Mouse (Mus musculus): ENCODE results near the gene Pak1ip1.

The Pak1ip1 gene

GRCm38 (mm10) chr13:41006244-41006643 lies 5.4 kb downstream of the Pak1ip1 start:
- no peak for DNase-seq (ENCODE audit: low read depth, low spot score)

DNA sequence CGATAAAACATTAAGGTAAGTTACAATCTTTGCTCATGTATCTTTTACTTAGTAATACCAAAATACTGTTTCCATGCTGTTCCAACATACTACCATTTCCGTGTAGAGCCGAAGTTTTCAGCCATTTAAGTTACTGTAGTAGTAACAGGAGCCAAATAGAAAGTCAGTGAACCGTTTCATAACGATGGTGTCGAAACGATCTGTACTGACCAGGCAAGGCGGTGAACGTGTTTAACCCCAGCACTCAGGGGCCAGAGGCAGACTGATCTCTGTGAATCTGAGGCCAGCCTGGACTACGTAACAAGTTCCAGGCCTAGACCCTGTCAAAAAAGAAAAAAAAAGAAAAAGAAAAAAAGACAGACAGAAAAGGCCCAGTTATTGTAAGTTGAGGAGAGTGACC lies 7.4 kb downstream of the Pak1ip1 start:
- DNase-seq (ENCODE audit: low read depth, low spot score) = no peak

DNA sequence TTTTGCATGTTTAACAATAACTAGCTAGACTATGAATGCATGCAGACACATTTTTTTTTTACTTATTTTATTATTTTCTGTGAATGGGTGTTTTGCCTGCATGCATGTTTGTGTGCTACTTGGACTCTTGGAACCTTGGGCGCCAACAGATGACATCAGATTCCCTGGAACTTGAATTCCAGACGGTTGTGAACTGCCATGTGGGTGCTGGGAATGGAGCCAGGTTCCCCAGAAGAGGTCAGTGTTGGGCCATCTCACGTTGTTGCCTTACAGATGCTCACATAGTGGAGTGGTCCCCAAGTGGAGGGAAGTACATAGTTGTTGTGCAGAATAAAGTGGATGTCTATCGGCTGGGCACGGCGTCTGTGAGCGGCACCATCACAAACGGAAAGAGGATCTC lies 8.1 kb downstream of the Pak1ip1 start:
- no peak for DNase-seq (ENCODE audit: low read depth, low spot score)

DNA sequence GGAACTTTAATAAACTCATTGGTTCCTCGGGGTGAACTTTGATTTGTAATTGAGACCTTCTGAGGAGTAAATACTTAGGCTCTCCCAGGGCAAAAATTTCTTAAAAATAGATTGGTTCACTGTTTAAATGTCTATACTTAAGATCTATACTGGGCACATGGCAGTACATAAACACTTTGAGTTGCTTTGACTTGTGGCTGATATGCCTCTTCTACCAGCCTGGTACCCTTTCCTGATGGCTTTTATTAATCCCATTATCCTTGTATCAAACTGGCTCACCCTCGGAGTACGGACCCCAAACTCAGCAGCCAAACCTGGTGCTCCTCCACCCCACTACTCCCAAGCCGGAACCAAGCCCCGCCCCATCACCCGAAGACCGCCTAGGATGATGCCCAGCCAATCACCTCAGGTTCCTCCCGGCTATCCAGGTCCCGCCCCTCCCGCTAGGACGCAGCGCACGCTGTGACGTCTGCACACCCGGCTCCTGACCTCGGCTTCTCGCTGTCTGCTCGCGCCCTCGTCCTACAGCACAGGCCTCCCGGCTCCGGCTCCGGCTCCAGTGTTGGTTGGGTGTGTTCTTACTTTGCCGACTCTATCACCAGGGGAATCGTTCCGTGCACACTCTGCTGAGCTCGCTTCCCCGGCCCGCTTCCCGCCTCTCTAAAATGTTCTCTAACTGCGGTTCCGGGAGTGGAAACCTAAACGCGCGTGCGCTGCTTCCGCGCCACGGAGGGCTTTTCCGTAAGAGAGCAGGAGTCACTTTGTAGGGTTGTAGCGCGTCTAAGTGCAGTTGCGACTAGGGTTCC lies 15.2 kb downstream of the Pak1ip1 start, which contains the start of gene Tmem14c:
Gene Tmem14c (plus strand): TSS at position 464 of the 806 bp plus-strand sequence.
- DNase-seq (ENCODE audit: low read depth, low spot score) = peak; percentile 84

GRCm38 (mm10) chr13:41016797-41017405 lies 16.1 kb downstream of the Pak1ip1 start:
- no peak for DNase-seq (ENCODE audit: low read depth, low spot score)

GRCm38 (mm10) chr13:41017832-41018231 lies 17.0 kb downstream of the Pak1ip1 start:
- DNase-seq (ENCODE audit: low read depth, low spot score) = no peak

DNA sequence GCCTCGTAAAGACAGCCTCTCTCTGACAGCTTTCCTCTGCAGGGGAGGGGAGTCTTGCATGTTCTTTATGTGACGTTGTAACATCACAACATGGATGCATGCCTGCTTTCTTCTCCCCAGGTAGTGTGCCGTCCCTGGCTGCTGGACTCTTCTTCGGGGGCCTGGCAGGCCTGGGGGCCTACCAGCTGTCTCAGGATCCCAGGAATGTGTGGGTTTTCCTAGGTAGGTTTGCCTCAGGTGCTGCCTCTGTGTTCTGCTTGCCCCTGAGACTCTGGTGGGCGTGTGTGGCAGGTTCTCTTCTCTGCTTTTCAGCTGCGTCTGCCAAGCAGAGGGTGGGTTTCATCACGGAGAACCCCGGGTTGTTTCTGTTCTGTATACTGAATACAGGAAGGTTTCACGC lies 17.4 kb downstream of the Pak1ip1 start:
- no peak for DNase-seq (ENCODE audit: low read depth, low spot score)

DNA sequence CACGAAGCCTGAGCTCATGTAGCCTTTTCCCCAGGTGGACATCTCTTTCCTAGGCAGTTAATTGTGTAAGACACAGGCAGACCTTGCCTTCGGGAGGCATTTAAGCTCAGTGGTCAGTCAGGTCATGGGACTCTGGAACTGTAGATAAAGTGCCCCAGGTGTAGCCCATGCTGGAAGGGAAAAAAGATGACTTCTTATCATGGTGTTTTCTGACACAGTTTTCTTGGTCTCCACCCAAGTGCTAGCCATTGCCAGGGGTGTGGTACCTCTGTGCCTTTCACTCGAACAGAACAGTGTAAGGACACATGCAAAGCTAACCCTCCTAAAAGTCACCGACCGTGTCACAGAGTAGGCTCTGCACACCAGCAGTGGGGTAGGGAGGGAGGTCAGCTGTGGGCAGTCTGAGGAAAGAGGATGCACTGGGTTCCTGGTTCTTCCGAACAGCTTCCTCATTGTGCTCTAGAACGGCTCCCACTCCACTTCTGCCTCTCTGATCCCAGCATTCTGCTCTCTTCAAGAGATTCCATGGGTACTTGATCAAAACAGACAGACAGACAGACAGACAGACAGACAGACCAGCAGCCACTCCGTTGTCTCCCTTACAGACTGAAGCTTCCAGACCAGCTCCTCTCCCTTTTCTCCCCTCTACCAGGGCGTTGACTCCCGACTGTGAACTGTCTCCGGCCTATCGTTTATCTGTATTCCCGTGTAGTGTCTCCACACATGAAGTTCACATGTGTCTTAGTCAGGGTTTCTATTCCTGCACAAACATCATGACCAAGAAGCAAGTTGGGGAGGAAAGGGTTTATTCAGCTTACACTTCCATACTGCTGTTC lies 18.2 kb downstream of the Pak1ip1 start:
- no peak for DNase-seq (ENCODE audit: low read depth, low spot score)

DNA sequence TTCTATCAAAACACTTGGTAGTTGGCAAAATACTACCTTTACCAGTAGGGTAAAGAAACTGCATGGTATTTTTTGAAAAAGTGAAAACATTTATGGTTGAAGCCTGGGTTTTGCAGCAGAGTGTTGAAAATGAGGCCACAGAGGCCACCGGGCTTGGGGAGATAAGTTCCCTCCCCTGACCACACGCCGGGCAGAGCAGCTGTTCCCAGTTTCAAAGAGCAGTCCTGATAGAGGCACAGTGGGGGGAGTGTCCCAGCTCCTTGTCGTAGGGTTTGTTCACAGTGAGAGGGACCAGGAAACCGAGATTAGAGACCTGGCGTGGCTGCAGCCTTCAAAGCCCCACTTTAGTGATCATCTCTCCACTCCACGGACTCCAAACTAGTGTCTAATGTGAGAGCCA lies 19.7 kb downstream of the Pak1ip1 start:
- no peak for DNase-seq (ENCODE audit: low read depth, low spot score)

DNA sequence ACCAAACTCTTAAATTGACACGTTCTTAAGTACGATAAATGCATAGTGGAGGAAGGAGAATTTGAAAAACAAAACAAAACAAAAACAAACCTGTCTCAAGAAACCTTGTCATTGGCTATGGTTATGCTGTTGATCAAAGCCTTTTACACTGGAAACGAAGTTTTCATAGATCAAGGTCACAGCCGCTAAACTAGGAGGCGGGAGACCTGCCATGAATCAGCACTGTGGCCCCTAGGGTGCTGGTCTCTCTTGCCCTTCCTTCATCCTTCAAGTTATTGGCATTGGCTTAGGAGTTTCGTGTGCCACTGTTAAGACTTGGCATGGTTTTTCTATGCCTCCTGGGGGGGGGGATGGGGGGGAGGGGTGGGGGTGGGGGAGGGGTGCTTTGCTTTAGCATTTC lies 20.8 kb downstream of the Pak1ip1 start:
- no peak for DNase-seq (ENCODE audit: low read depth, low spot score)

DNA sequence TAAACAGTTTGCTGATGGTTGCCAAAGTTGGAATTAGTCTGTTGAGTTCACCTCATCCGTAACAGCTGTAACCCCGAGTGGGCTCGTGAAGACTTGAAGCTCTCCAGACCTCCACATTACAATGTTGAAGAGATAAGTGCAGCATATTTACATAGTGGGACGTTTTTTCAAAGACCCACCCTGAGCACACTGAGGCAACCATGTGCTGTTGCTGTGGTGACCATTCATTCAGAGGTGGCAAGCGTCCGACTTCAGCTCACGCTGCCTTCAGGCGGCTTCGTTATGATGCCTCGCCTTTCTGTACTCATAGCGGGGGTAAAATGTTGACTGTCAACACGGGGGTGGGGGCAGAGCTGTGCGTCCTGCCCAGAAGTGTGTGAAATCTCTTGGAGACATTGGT lies 21.3 kb downstream of the Pak1ip1 start:
- no peak for DNase-seq (ENCODE audit: low read depth, low spot score)

GRCm38 (mm10) chr13:41030098-41030497 lies 29.3 kb downstream of the Pak1ip1 start:
- no peak for DNase-seq (ENCODE audit: low read depth, low spot score)

GRCm38 (mm10) chr13:41042511-41042910 lies 41.7 kb downstream of the Pak1ip1 start:
- DNase-seq (ENCODE audit: low read depth, low spot score) = no peak

GRCm38 (mm10) chr13:41045901-41046300 lies 45.1 kb downstream of the Pak1ip1 start:
- DNase-seq (ENCODE audit: low read depth, low spot score) = no peak

DNA sequence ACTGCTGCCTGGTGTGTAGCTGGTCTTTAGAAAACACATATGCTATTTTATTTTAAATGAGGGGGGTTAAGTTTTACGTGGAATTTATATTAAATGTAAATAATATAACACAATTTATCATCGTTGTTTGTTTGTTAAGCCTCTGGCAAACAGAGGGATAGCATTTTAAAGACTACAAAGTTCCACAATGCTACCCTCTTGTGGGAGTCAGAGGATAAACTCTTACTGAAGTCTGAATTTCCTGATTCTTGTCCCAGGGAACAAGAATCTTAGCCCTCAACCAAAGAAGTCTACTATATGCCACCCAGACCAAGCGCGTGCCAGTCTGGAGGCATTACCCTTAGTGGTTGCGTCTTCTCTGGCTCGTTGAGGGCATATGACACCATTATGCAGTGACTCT lies 46.5 kb downstream of the Pak1ip1 start:
- no peak for DNase-seq (ENCODE audit: low read depth, low spot score)

DNA sequence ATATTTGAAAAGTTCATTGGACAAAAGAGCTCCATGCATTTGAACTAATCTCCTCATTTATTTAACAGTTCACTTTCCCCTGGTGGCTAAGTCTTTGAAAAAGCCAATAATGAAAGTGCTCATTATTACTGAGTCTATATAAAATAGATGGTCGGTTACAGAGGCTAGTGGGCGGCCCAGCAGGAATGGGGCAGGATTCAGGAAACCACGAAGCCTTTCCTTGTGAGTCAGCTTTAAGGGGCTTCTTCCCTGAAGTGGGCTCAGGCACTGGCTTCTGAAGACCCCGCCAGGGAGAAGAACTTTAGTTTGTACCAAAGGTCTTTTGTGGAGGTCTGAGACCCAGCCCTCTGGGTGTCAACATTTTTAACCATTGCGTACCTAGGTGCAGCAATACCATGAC lies 51.1 kb downstream of the Pak1ip1 start:
- DNase-seq (ENCODE audit: low read depth, low spot score) = no peak
